Mouse (Mus musculus) C2C12 (cell line): ENCODE data around the gene Sf3a3.

Experiments
- CTCF ChIP-seq: IDR thresholded peaks from one replicate; pipeline ENCODE4 v1.5.1; 2011; ENCODE audit not compliant: control insufficient read depth, insufficient read depth, insufficient read length
- FOSL1 ChIP-seq: IDR thresholded peaks from one replicate; pipeline ENCODE4 v1.8.0; 2011; ENCODE audit warnings: mild to moderate bottlenecking, low read length; ENCODE audit not compliant: poor library complexity, insufficient read depth, severe bottlenecking
- MYOD1 ChIP-seq: IDR thresholded peaks from one replicate; pipeline ENCODE4 v1.6.1; 2011; ENCODE audit warnings: low read depth; ENCODE audit not compliant: control insufficient read depth, insufficient read length
- MYOG ChIP-seq: IDR thresholded peaks from one replicate; pipeline ENCODE4 v1.6.1; 2011; ENCODE audit not compliant: control insufficient read depth, insufficient read length; ENCODE audit errors: extremely low read depth
- USF1 ChIP-seq: IDR thresholded peaks from one replicate; pipeline ENCODE4 v1.6.1; 2011; ENCODE audit warnings: low read depth, mild to moderate bottlenecking, control low read depth, moderate library complexity

DNA sequence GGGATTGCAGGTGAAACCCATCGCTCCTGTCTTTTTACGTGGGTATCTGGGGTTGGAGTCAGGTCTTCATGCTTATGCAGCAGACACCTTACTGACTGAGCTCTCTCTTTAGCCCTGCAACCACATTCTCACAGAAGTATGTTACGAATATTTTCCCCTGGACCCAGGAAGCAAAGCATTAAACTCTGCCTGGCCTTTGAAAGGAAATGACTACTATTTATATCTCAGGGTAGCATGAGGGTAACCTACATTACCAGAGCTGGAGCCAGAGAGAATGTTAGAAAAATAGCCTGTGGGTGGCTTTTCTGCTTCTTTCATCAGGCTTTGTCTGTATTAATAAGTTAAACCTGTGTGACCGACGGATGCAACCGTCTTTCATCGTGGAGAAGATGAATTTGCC is 41.0 kb downstream of the Sf3a3 start:
- TF ChIP-seq MYOG, result no peak
- no peak for TF ChIP-seq CTCF
- no peak for TF ChIP-seq MYOD1
- TF ChIP-seq FOSL1, result no peak
- TF ChIP-seq USF1, result no peak
